Mouse (Mus musculus): ENCODE measurements around the gene Cbfa2t3.
A peak's percentile ranks its signal among the peaks of the same experiment; 100 is the strongest.
"Not testable (repeated sequence)": the region's sequence is repeated elsewhere in the genome, so short reads cannot be mapped to it uniquely, and the experiment has no call there.

The Cbfa2t3 gene

DNA sequence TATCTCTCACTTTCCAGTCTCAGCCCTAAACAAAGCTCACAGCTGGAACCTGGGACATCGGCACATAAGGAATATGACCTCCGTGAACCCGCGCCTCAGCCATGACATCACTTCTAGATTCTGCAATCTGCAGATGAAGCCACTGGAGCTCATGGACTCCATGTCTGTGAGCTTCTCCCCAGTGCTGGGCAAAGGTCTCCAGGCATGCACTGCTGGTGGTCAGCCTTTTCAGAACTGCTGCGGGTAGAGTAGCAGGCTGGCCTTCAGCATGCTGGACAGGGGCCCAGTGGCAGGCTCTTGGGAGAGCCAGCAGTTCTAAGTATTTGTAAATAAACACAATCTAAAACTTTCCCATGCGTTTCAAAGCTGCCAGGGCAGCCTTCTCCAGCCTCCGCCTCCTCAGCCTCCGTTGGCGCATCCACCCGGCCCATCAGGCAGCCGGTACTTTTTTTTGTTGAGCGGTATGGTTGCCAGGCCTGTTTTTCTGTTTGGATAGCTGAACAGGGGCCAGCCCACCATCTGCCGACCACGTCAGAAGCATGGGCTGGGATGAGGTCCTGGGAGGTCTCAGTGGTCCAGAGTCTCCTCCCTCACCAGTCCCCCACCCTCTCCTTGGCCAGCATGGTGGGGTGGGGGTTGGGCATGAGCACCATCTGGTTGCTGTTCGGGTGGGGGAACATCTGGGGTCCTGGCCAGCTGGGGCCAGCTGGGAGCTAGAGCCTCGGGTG is 59.2 kb downstream of the Cbfa2t3 start:
- DNase-seq (ENCODE audit: low read depth, low spot score): no peak

DNA sequence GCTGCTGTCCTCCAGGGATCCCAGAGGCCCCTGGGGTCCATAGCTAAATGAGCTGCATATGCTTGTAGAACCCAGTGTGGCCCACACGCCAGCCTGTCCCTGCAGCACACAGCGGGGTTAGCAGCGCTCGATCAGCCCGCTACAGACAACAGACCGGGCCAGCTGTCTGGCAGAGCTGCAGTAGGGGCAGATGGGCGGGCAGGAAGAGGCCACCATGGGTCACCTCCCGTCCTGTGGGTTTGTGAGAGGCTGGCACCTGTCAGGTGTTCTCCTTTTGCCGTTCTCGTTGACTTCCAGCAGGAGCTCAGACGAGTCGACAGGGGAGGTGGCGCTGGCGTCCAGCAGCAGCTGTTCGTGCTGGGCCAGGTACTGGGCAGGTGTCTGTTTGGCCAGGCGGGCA is 60.3 kb downstream of the Cbfa2t3 start:
- DNase-seq (ENCODE audit: low read depth, low spot score): no peak

- DNase-seq (ENCODE audit: low read depth, low spot score): no peak
Measured at GRCm38 (mm10) chr8:122637230-122637629, 61.7 kb downstream of the Cbfa2t3 start.

- DNase-seq (ENCODE audit: low read depth, low spot score): no peak
Measured at GRCm38 (mm10) chr8:122636803-122637175, 62.1 kb downstream of the Cbfa2t3 start.

DNA sequence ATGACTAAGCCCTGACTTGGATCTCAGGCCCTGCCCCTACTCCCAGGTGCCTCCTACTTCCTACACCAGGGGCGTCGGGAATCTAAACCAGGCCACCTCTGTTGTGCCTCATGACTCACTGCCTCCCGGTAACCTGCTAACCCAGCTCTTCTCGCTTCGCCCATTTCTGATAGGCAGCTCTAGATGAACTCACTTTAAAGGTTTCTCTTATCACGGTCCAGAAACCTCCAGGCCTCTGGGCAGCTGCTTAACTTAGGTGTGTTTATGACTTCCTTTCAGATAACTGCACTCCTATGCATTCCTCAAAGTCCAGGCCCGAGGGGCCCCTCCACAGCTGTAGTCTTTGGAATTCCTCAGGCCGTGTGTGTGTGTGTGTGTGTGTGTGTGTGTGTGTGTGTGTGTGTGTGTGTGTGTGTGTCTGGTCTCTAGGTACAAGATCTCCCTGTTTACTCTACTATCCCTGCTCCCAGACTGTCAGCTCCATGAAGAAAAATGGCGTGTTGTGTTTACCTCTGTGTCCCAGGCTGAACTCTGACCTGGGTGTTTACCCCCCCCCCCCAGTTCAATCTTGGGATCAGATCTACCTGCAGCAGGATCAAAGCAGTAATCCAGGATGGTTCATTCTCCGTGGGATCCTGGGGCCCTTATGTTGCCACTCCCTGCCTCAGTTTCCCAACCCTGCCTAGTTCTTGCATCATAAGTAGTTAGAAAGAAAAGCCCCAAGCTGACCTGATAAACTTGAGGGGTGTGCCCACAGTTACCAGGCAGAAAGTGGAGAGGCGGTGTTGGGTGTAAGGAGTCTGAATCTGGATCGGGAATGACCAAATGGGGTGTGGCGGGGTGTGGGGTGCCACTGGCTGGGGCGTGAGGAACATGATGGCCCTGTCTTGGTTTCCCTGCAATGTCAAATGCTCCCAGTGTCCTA is 62.8 kb downstream of the Cbfa2t3 start:
- no peak for DNase-seq (ENCODE audit: low read depth, low spot score)

GRCm38 (mm10) chr8:122633205-122633604 is 65.7 kb downstream of the Cbfa2t3 start:
- no peak for DNase-seq (ENCODE audit: low read depth, low spot score)

- not testable (repeated sequence) for DNase-seq (ENCODE audit: low read depth, low spot score)
Measured at GRCm38 (mm10) chr8:122632134-122632533, 66.8 kb downstream of the Cbfa2t3 start.

DNA sequence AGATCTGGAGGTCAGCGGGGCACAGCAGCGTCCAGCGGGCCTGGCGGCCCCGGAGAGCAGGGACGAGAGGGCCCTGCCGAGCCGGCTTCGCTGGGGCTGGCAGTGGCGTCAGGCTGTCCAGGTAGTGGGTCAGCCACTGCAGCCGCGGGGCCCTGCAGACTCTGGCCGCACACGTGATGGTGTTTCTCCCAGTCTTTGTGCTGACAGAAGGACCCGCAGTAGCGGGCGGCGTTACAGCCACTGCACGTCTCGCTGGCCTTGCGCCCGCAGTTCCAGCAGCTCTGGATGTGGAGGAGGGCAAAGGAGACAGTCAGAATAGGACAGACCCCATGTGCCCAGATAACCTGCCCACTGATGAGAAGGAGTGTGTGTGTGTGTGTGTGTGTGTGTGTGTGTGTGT is 68.2 kb downstream of the Cbfa2t3 start:
- DNase-seq (ENCODE audit: low read depth, low spot score): no peak

GRCm38 (mm10) chr8:122629388-122629787 is 69.5 kb downstream of the Cbfa2t3 start:
- DNase-seq (ENCODE audit: low read depth, low spot score): no peak

DNA sequence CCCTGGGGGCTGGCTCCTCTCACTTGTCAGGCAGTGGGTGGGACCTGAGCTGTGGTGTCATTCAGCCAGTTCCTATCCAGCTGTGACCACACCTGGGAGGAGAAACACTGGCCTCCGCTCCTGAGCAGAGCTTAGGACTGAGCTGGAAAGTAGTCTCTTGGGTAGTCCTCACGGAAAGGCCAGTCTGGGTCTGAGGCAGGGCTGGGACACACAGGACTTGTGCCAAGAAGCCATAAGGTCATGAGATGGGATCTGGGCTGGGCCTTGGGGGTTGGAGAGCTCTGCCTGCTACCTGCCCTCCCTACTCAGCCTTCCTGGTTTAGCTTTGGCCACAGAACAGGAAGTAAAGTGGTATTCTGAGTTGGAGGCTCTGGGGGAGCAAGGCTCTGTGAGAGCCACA is 72.0 kb downstream of the Cbfa2t3 start:
- DNase-seq (ENCODE audit: low read depth, low spot score): no peak

GRCm38 (mm10) chr8:122625811-122626210 is 73.1 kb downstream of the Cbfa2t3 start:
- DNase-seq (ENCODE audit: low read depth, low spot score): no peak

GRCm38 (mm10) chr8:122624653-122625052 is 74.3 kb downstream of the Cbfa2t3 start:
- no peak for DNase-seq (ENCODE audit: low read depth, low spot score)

- DNase-seq (ENCODE audit: low read depth, low spot score): no peak
Measured at GRCm38 (mm10) chr8:122623844-122624642, 74.9 kb downstream of the Cbfa2t3 start.

GRCm38 (mm10) chr8:122622727-122623126 is 76.2 kb downstream of the Cbfa2t3 start, which contains the start of gene Pabpn1l:
TSS of gene Pabpn1l (minus strand) at chr8:122622739.
- no peak for DNase-seq (ENCODE audit: low read depth, low spot score)

DNA sequence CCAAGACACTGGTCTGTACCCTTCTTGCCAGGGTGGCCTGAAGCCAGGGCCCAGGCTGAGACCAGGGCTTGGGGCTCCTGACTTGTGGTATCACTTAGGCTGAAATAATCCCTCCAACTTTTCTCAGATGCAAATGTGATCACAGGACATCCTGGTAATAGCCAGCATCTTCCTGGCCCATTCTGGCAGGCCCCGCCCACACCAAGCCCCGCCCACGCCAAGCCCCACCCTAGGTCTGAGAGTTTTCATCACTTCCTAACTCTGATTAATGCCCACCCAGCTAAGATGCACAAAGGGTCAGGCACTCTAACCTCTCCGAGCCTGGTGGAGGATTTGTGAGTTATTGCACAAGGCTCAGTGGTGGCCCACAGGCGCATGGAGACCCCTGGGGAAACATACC is 78.5 kb downstream of the Cbfa2t3 start:
- no peak for DNase-seq (ENCODE audit: low read depth, low spot score)

- no peak for DNase-seq (ENCODE audit: low read depth, low spot score)
Measured at GRCm38 (mm10) chr8:122618660-122619378, 80.1 kb downstream of the Cbfa2t3 start.

DNA sequence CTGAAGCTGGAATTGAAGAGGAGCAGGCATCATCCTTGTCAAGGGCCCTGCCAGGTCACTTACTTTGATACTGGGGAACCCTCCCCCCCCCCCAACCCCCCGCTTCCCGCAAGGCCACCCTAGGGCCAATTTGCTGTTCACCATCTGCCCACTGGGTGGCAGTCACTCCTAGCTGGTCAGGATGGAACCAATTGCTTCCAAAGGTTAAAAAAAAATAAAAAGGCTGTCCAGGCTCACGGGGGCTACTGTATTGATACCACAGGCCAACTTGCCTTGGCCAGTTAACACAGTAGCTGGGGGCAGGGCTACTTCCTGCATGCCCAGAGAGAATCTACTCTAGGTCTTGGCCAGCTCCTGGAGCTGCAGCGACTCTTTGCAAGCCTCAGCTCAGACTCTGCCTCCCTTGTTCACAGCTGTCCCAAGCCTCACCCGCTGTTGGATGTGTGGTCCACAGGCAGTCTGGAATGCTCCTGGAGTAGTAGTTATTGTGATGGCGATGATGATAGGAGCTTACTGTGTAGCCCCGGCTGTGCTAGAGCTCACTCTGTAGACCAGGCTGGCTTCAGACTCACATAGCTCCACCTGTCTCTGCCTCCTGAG is 80.9 kb downstream of the Cbfa2t3 start:
- DNase-seq (ENCODE audit: low read depth, low spot score): peak; percentile 50

- DNase-seq (ENCODE audit: low read depth, low spot score): no peak
Measured at GRCm38 (mm10) chr8:122616181-122616905, 82.6 kb downstream of the Cbfa2t3 start.

GRCm38 (mm10) chr8:122611295-122612133 is 87.4 kb downstream of the Cbfa2t3 start, which contains the start of the genes Galns and Trappc2l:
TSS of gene Galns (minus strand) at chr8:122611463.
TSS of gene Trappc2l (plus strand) at chr8:122611640.
- peak; percentile 97 for DNase-seq (ENCODE audit: low read depth, low spot score)

Data from R1 (cell line).